Mouse (Mus musculus): ENCODE data around the gene Olfr559.

The Olfr559 gene

DNA sequence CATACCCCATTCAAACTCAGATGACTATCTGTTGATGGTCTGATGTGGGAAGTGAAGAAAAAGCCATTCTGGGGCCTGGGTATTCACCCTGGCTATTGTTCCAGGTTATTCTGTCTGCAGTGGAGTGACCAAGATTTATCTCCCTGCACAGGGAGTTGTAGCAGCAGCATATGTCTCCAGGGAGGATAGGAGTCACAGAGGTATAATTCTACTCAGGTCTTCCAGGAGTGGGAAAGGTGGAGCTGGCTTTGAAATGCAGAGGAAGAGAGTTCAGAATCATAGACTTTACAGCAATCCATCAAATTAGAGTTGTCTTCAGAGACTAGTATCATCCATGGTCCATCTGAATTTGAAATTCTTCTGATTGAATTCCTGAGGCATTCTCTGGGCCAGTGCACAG lies at the start of gene Olfr559:
Gene Olfr559 (minus strand): TSS at position 101 of the 400 bp plus-strand sequence.
- no peak for DNase-seq

DNA sequence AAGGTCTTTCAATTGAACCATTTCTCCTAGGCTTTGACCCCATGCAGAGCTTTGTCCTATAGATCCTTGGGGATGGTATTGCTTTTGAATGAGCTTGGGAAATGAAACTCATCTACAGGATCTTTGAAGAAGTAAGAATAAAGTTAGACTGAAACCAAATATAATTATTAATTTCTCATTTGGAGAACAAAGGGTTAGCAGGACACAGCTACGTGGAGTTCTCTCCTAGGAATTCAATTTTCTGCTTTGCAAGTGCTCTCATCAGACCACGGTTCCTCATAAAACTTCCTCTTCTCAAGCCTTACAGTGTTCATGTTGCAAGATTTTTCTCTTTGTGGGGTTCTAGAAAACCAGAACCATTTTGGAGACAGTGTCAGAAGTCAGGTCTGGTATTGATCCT lies 43.6 kb upstream of the Olfr559 start, which contains the start of gene Olfr561:
Gene Olfr561 (plus strand): TSS at position 301 of the 400 bp plus-strand sequence.
- DNase-seq, result no peak

DNA sequence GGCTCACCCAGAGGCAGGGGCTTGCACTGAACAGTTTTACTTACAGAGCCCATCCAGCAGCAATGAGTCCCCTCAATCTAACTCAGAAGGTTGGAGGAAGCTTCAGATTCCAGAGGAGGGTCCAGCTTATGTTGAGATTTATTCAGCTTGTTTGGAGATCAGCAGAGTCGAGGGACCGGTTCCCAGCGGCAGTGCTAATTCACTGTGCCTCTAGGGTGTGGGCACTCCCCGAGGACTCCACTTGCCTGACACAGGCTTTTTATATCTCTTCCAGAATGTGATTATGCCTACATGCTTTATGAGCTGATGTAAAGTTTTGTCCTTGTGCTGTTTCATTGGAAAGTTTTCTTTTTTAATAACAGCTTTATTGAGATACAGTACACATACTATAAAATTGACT lies 32.0 kb upstream of the Olfr559 start, which contains the start of the genes Olfr560 and Olfr78:
Gene Olfr560 (minus strand): TSS at position 101 of the 400 bp plus-strand sequence.
Gene Olfr78 (minus strand): TSS at position 206 of the 400 bp plus-strand sequence.
- DNase-seq, result no peak

DNA sequence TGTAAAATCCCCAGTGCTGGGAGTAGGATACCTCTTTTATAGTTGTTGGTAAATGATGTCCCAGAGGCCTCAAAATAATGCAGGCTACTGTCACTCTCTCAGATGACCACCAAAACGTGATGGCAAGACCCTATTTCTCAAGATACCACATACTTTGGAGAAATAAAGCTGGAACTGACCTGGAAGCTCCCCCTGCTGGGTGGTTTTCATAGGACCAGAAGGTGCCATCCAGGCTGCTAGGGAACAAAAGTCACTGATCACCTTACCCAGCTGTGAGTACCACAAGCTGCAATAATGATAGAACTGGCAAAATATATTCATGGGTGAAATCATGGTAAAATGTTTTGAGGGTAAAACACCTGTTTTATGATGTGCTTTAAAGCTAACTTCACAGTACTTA lies 24.8 kb upstream of the Olfr559 start:
- no peak for DNase-seq

DNA sequence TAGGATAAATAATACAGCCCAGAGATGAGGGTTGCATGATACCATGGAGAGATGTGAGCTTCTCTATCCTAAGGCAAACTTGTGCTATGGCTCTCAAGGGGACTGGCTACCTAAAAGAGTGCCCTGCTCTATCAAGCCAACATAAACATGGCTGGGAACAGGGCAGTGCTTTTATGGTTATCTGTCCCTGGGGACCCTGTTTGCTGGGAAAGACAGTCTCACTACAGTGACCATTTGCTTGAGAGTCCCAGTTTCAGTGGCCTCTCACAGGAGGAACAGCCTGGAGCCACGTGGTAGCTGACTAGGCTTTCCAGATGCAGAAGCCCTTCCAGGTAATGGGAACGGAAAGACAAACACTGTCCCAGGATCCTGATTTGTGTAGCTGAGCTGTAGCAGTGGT lies 10.4 kb upstream of the Olfr559 start:
- DNase-seq, result no peak

DNA sequence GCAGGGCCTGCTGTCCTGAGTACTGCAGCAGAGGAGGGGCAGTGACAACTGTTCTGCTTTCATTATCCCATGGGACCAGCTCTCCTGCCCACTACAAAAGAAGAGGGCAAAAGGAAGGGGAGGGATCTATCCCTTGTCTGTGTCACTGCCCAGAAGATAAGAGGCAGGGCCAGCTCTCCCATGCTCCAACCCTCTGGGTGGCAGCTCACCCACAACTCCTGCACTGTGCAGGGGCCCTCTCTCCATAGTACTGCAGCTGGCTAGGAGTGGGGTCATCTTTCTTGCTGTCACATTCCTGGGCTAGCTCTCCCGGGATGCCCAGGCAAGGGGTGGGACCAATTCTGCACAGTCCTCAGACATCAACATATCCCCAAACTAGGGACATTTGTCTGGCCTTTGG lies 6.5 kb upstream of the Olfr559 start:
- DNase-seq, result no peak

DNA sequence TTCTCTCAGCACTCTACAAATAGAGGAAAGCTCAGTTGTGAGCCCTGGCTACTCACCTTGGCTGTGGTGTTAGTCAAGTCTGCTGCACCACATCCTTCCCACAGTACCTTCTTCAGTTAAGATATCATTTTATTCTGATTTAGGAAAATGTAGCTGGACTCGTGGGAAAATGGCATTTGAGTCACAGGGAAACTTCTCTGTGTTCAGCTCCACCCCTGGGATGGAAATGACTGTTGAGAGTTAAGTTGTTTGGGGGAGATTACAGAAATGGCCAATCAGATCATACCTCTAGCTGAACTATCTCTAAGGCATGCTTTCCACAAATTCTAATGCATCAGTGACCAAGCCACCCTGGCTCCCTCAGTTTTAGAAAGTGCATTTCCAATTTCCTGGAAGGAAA lies 8.3 kb downstream of the Olfr559 start, which contains the start of gene Olfr33:
Gene Olfr33 (minus strand): TSS at position 101 of the 400 bp plus-strand sequence.
- no peak for DNase-seq

DNA sequence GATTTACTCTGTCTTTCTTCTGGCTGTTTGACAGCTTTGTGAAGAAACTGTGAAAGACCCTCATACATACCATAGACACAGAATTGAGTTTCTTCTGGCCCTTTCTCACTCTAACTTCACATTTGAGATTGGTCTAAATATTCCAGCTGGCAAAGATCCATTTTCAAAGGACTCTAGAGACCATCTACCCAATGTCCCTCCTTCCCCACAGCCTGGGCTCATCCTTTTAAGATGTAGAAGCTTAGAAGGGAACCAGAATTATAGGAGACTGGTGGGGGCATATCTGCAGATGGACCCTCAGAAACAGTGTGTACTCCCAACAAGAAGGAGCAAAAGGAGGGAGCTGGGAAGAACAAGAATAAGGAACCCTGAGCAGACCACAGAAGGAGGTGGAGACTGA lies 25.4 kb downstream of the Olfr559 start, which contains the start of gene Olfr558:
Gene Olfr558 (plus strand): TSS at position 301 of the 400 bp plus-strand sequence.
- DNase-seq, result no peak

DNA sequence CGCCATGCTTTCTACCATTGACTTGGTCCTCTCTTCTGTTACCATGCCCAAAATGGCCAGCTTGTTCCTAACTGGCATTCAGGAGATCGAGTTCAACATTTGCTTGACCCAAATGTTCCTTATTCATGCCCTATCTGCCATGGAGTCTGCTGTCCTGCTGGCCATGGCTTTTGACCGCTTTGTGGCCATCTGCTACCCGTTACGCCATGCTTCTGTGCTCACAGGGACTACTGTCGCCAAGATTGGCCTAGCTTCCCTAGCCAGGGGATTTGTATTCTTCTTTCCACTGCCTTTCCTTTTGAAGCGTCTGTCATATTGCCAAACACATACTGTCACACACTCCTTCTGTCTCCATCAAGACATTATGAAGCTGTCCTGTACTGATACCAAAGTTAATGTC lies 28.8 kb downstream of the Olfr559 start:
- DNase-seq, result no peak

DNA sequence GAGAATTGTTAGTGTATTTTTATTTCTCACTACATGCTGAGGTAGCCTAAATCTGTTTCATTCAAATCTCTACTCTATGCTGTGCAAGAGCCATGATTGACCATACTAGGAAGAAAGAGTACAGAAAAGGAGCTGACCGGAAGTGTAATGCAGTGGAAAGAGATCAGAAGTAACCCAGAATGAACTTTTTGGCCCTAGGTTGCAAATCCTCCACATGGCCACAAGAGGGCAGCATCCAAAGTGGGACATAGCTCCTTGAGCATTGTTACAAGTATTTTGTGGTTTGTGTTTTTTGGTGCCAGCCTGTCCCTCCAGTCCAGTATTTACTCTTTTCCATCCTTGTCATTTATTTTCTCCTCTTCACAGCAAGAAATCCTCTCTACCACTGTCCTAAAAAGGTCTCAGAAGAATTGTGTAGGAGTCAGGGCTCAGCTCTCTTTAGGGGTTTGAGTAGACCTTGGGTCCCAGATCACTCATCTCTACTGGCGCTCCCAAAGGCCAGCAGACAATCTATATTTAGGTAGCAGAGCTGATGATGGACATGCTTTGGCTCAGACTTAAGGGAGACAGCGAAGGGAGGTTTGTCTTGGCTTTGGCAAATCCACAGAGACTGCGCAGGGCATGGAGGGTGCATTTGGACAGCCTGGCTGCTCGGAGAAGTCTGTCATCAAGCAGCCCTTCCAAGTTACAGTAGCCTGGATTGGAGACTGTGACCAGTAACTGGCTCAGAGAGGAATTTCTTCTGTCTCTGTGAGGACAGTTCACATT lies 31.7 kb downstream of the Olfr559 start, which contains the start of gene Olfr557:
Gene Olfr557 (plus strand): TSS at position 553 of the 768 bp plus-strand sequence.
- DNase-seq, result peak; percentile 31

DNA sequence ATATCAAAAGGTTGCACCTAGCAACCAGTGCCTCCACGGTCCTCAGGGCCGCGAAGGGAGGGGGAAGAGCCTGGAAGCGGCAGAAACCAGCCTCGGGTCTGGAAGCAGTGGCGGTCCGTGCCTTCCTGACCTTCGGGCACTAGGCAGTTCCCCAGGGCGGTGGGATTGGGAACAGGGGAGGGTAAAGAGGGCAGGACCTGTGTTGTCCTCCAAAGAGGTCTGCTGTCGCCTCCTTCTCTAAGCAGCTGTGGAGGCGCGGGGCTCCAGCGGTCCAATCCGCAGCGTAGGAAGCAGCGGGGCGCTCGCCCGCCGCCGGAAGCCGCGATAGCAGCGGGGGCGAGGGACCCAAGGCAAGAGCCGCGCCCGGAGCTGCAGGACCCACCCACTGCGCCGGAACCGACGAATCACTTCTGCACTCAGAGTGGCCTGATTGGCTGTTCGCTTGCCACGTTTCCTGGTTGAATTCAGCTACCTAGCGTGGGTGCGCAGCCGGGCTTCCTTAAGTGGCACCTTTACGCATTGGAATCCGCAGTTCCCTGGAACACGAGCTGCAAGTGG lies 40.3 kb downstream of the Olfr559 start, which contains the start of gene Trim68:
Gene Trim68 (minus strand): TSS at position 384 of the 558 bp plus-strand sequence.
- DNase-seq, result peak; percentile 94

DNA sequence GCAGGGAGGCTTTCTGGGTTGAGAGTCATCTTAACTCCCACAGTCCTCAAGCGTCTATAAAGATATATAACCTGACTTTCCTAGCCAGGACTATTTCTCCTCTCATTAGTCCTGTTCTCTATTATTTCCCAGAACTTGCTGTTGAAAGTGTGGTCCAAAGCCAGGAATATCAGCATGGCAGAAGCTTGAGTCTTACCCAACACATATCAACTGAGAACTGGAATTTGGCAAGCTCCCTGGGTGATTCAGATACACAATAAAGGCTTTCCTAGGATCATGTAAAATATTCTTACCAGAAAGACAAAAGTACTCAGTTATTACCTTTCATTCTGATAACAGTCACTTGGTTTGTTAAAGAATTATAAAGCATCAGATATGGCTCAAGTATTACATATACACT lies 45.4 kb downstream of the Olfr559 start:
- no peak for DNase-seq

DNA sequence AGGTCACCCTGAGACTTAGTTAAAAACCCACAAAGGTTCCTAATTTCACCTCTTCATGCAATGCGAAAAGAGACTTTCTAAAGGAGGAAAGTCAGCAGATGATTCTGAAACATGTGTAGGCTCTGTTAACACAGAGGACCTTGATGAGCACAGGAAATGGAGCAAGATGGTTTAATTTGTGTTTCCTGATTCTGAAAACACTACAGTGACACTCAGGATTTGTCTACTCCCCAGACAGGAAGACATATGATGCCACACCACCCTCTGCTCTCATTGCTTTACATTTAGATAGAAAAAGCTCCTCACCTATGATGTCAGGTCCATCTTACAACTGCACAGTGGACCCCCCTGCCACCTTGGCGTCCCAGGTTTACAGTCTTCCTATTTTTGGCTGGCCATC lies 51.1 kb downstream of the Olfr559 start:
- no peak for DNase-seq

Data from kidney, postnatal 14 days (tissue).